Mouse (Mus musculus) heart, adult 11 months (tissue): ENCODE results near the gene Fam240b.

Experiments
- DNase-seq: peaks from one replicate; pipeline ENCODE4 v3.0.0; 2022

Fam240b gene

GRCm38 (mm10) chr13:64497692-64498091 is at the start of gene Fam240b:
Fam240b (minus strand) TSS chr13:64497792.
- DNase-seq = no peak

- DNase-seq = no peak
Observed at GRCm38 (mm10) chr13:64530139-64530538, 32.5 kb upstream of the Fam240b start.

- DNase-seq = no peak
Observed at GRCm38 (mm10) chr13:64526515-64527285, 29.1 kb upstream of the Fam240b start.

DNA sequence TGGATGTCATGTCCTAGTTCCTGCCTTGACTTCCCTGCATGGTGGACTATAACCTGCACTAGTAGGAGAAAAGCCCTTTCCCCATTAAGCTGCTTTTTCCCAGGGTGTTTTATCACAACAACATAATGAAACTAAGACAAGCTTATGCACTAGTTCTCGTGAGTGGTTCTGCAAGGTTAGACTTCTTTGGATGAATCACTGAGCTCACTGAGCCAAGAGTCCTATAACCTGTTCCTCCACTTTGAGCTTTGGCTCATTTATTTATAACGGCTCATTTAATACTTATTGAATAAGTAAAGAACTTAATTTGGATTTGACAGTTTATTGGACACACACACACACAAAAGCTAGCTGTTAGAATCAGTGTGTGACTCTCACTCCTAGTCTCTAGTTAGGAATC is 16.7 kb upstream of the Fam240b start:
- no peak for DNase-seq

GRCm38 (mm10) chr13:64511616-64512015 is 14.0 kb upstream of the Fam240b start:
- DNase-seq = no peak

- no peak for DNase-seq
Observed at GRCm38 (mm10) chr13:64507361-64507760, 9.8 kb upstream of the Fam240b start.

- no peak for DNase-seq
Observed at GRCm38 (mm10) chr13:64502833-64503232, 5.2 kb upstream of the Fam240b start.

DNA sequence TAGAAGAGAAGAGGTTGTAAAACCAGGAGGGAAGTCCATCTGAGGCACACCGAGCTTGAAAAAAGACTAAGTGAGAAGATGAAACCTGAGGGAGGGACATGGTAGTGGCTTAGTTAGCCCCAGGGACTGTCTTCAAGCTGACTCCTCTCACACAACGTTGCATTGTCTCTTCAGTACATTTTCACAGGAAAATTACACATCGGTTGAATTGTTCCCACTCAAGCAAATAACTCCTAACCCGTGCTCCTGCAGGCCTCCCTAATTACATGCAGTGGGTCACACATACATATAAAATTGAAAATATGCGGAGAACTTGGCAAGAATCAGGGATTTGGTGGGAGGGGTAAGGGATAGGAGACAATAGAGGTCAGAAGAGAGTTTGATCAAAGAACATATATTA is 4.0 kb downstream of the Fam240b start:
- DNase-seq = no peak

DNA sequence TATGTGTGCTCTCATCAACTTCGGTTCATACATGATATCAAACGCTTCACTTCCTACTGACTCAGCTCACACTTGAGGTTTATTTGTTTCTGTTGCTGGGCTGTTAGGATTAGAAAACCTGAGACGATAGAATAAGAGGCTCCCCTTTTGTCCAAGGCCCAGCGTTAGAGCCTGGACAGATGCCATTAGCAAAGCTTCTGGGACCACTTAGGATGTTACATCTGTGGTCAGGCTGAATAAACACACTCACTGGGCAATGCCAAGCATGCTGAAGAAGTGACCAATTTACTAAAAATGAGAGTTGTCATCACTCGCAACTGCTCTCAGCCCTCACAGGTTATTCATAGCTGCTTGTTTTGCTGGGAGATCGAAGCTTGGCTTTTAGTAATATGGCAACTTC is 7.7 kb downstream of the Fam240b start:
- DNase-seq = peak; percentile 56

DNA sequence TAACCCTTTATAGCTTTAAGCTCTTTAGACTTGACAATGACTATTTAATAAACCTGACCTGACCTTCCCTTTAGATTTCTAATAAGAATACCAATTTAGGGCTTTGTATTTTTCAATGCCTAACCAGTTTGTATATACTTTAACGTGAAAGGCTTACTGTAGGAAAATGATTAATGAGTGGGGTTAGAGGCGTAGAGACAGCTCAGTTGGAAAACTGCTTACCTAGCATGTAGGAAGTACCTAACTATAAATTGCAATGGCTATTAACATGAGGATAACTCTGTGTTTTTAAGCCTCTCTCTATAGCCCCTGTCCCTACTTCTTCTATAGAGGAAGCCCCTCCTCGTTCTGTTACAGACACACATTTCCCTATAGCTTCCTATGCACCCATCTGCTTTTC is 17.6 kb downstream of the Fam240b start:
- DNase-seq = peak; percentile 15

GRCm38 (mm10) chr13:64477968-64478367 is 19.6 kb downstream of the Fam240b start:
- peak; percentile 23 for DNase-seq

DNA sequence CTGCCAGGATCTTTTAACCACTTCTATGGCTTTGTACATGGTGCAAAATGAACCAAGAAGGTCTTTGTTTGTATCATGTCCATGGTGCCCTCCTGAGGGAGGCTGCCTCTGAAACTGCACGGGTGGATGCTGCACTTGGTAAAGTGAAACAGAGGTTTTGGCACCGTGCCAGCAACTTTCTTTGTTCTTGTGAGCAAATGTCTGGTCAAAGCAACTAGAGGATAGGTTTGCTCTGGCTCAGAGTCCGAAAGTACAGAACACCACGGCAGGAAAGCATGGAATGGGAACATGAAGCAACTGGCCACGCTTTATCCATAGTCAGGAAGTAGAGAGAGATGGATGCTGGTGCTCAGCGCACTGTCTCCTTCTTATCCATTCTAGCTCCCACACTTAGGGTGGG is 29.7 kb downstream of the Fam240b start:
- no peak for DNase-seq

GRCm38 (mm10) chr13:64465166-64465565 is 32.4 kb downstream of the Fam240b start:
- no peak for DNase-seq

DNA sequence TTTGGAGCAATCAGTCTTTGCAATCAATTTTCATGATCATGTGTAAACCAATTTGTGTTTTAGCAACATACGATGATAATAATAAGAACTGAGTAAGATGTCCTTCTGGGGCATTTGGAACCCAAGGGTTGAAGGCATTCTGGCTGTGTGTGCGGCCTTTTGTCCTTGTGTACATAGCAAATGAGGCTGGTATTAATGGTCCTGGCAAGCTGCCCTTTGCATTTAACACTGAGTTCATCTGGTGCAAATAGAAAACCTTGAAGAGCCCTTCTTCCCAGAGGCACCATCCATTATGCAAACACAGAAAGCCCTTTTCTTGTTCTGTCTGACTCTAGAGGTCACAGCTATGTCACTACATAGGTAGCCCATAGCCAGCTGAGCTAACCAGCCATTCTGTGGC is 35.0 kb downstream of the Fam240b start:
- no peak for DNase-seq

DNA sequence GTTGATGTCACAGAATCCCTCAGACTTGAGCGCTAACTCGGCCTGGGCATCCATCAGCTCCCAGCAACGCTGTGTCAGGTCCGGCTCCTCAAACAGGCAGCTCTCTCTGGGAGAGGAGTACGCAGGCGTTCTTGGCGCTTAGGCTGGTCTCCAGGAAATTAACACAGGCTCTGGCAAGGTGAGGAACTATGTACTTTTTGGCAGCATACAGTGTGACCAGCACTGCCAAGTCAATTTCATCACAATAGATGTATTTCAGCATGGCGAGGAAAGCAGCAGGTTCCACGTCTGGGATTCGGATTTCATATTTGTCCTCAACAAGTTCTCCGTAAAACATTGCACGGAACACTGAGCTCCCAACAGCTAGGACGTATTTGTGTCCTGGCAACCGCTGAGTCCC is 39.4 kb downstream of the Fam240b start:
- DNase-seq = peak; percentile 70

GRCm38 (mm10) chr13:64457225-64457978 is 40.2 kb downstream of the Fam240b start:
- DNase-seq = peak; percentile 72

DNA sequence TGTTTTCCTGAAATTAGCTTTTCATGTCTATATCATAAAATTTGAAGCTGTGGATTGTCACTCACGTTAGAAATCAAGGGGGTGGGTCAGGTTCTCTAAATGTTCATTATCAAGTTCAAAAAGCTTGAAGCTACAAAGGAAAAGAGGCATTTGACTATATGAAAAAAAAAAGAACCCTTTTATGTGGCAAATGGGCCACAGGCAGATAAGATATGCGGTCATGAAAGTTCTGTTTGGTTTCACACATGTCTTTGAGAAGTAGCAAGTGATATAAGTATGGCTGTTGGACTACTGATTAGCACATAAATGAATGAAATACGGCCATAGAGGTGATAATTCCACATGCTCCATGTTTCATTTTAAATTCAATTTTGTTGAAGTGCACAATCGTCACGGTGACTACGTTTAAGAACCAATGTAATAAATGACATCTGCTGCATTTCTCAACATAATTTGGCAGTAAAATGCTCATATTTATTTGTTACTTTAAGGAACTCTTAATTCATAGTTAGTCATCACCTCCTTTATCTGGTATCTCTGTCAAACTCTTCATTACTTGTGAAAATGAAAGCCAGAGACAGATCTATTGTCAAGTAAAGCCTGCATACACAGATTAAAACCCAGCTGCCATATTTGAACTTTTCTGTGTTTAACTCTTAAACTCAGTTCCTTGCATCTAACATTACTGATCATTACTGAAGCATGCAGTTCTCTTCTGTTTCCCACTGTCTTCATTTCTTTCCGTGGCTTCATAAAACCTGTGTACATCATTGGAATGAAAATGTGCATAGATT is 47.4 kb downstream of the Fam240b start:
- peak; percentile 1 for DNase-seq

DNA sequence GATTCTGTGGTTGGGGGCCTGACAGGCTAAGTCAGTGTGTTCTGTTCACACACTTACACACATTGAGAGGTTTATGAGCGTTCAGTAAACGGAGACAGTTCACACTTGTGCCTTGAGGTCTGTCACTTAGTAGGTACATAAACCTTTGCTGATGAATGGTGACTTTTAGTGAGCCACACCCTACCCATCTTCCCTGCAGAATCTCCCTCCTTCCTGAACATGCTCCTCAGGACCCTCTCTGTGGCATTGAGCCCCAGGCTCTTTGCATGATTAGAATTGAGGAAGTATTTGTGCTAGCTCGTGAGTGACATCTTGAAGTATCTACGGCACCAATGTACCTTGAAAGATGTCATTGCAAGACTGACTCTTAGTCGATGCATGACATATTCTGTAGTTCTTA is 48.9 kb downstream of the Fam240b start:
- no peak for DNase-seq

DNA sequence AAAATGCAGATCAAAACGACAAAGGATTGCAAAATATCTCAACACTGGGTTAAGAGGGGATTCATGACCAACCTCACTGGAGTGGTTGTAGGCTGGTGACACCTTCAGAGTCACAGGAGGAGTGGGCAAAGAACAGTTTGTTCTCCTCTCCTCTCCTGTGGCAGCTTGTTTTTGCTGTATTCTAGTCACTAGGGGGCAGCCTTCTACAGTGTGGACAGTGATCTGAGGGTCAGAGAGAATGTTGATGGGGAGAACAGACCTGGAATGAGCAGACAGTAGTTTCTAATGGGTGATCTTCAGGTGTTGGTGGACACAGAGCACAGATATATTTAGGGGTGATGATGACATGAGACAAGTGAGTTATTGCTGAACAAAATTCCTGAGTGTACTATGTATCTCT is 49.6 kb downstream of the Fam240b start:
- DNase-seq = no peak

- peak; percentile 69 for DNase-seq
Observed at GRCm38 (mm10) chr13:64445254-64445920, 52.2 kb downstream of the Fam240b start.

DNA sequence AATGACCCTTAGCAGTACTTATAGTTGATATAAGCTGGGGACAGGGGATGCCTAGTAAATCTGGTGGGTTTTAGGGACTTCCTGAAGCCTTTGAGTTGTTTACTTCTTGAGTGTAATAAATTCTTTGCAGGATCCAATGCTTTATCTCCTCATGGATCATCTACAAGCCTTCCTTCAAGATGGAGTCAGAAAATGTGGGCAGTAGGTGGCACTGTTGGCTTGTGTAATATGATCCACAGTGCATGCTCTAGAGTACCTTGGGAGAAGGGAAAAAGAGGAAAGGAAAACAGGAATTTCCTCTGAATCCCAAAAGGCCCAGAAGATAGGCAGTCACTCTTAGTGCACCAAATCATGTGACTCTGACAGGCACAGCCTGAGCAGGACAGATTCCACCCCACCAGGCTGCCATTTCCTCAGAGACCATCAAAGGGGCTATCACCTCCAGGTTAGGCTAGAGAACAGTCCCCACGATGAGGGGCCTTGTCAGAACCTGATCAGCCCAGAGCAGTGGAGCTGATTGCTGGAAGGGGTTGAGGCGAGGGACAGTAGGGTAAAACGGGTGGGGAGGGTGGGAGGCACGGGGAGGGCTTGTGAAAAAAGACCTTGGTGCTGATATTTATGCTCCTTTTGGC is 54.2 kb downstream of the Fam240b start:
- DNase-seq = no peak

GRCm38 (mm10) chr13:64440592-64440991 is 57.0 kb downstream of the Fam240b start:
- DNase-seq = no peak
